Mouse (Mus musculus): ENCODE measurements around the gene Slc4a4. TPM values are rescaled to one million over a fixed set of nuclear protein-coding genes. Genes with fewer than 3 reads are reported as not detected.

The Slc4a4 gene
- polyA plus RNA-seq, 1 experiment from 2014 or later, result 0.47 TPM

GRCm38 (mm10) chr5:89135776-89136175 is 249.2 kb downstream of the Slc4a4 start:
- no peak overlapping the region for H3K27ac ChIP-seq (ENCODE audit: low read length)
- H3K9ac ChIP-seq (ENCODE audit: low read depth, low read length), result no peak overlapping the region
- no peaks in the 10 kb centered on the region for H3K27me3 ChIP-seq (ENCODE audit: control insufficient read depth, insufficient read depth, low read depth, low read length)
- no peaks in the 10 kb centered on the region for H3K4me1 ChIP-seq (ENCODE audit: control insufficient read depth, low read depth, low read length)
- ATAC-seq (ENCODE audit: low read depth), result no peak
- H3K4me3 ChIP-seq (ENCODE audit: low read depth, low read length), result no peak overlapping the region
- 75% methylated on average over 11 of the region's 11 CpGs for WGBS (ENCODE audit: insufficient replicate concordance)
- no peaks in the 10 kb centered on the region for H3K9me3 ChIP-seq (replicated peaks; ENCODE audit: control insufficient read depth, low read length)
- no peaks in the 10 kb centered on the region for H3K36me3 ChIP-seq (ENCODE audit: control insufficient read depth, insufficient read depth)
- H3K4me2 ChIP-seq (ENCODE audit: low read depth, low read length), result no peak overlapping the region

- 65% methylated on average over 2 of the region's 2 CpGs for WGBS (ENCODE audit: insufficient replicate concordance)
- H3K4me3 ChIP-seq (ENCODE audit: low read depth, low read length), result no peak overlapping the region
Observed at GRCm38 (mm10) chr5:89140070-89140469, 253.5 kb downstream of the Slc4a4 start.

GRCm38 (mm10) chr5:89141761-89142160 is 255.1 kb downstream of the Slc4a4 start:
- no peaks in the 10 kb centered on the region for H3K27me3 ChIP-seq (ENCODE audit: control insufficient read depth, insufficient read depth, low read depth, low read length)
- H3K4me3 ChIP-seq (ENCODE audit: low read depth, low read length), result no peak overlapping the region
- H3K9me3 ChIP-seq (replicated peaks; ENCODE audit: control insufficient read depth, low read length), result no peaks in the 10 kb centered on the region
- no peak overlapping the region for H3K4me2 ChIP-seq (ENCODE audit: low read depth, low read length)
- no peaks in the 10 kb centered on the region for H3K36me3 ChIP-seq (ENCODE audit: control insufficient read depth, insufficient read depth)
- no peak overlapping the region for H3K27ac ChIP-seq (ENCODE audit: low read length)
- 68% methylated on average over 2 of the region's 2 CpGs for WGBS (ENCODE audit: insufficient replicate concordance)
- H3K4me1 ChIP-seq (ENCODE audit: control insufficient read depth, low read depth, low read length), result no peaks in the 10 kb centered on the region
- no peak overlapping the region for H3K9ac ChIP-seq (ENCODE audit: low read depth, low read length)
- ATAC-seq (ENCODE audit: low read depth), result no peak

More at GRCm38 (mm10) chr5:89140070-89140469, 253.5 kb downstream of the Slc4a4 start:
- ATAC-seq (ENCODE audit: low read depth), result no peak
- Histone ChIP-seq H3K9me3 (replicated peaks; ENCODE audit: control insufficient read depth, low read length) (no peaks in the 10 kb centered on the region), H3K27me3 (ENCODE audit: control insufficient read depth, insufficient read depth, low read depth, low read length) (no peaks in the 10 kb centered on the region), H3K27ac (ENCODE audit: low read length) (no peak overlapping the region), H3K9ac (ENCODE audit: low read depth, low read length) (no peak overlapping the region), H3K4me2 (ENCODE audit: low read depth, low read length) (no peak overlapping the region), H3K36me3 (ENCODE audit: control insufficient read depth, insufficient read depth) (no peaks in the 10 kb centered on the region), H3K4me1 (ENCODE audit: control insufficient read depth, low read depth, low read length) (no peaks in the 10 kb centered on the region)

- Histone ChIP-seq H3K4me2 (ENCODE audit: low read depth, low read length) (no peak overlapping the region), H3K27me3 (ENCODE audit: control insufficient read depth, insufficient read depth, low read depth, low read length) (no peaks in the 10 kb centered on the region), H3K4me3 (ENCODE audit: low read depth, low read length) (no peak overlapping the region), H3K36me3 (ENCODE audit: control insufficient read depth, insufficient read depth) (no peaks in the 10 kb centered on the region), H3K27ac (ENCODE audit: low read length) (no peak overlapping the region), H3K9me3 (replicated peaks; ENCODE audit: control insufficient read depth, low read length) (no peaks in the 10 kb centered on the region), H3K9ac (ENCODE audit: low read depth, low read length) (no peak overlapping the region), H3K4me1 (ENCODE audit: control insufficient read depth, low read depth, low read length) (no peaks in the 10 kb centered on the region)
- WGBS (ENCODE audit: insufficient replicate concordance), result 51% methylated on average over 2 of the region's 2 CpGs
- no peak for ATAC-seq (ENCODE audit: low read depth)
Observed at GRCm38 (mm10) chr5:89146276-89146675, 259.7 kb downstream of the Slc4a4 start.

GRCm38 (mm10) chr5:89147282-89147790 is 260.7 kb downstream of the Slc4a4 start:
- Histone ChIP-seq H3K9ac (ENCODE audit: low read depth, low read length) (no peak overlapping the region), H3K36me3 (ENCODE audit: control insufficient read depth, insufficient read depth) (no peaks in the 10 kb centered on the region), H3K4me1 (ENCODE audit: control insufficient read depth, low read depth, low read length) (no peaks in the 10 kb centered on the region), H3K27me3 (ENCODE audit: control insufficient read depth, insufficient read depth, low read depth, low read length) (no peaks in the 10 kb centered on the region), H3K27ac (ENCODE audit: low read length) (no peak overlapping the region), H3K9me3 (replicated peaks; ENCODE audit: control insufficient read depth, low read length) (no peaks in the 10 kb centered on the region), H3K4me2 (ENCODE audit: low read depth, low read length) (no peak overlapping the region), H3K4me3 (ENCODE audit: low read depth, low read length) (no peak overlapping the region)
- ATAC-seq (ENCODE audit: low read depth), result no peak
- WGBS (ENCODE audit: insufficient replicate concordance), result 11% methylated on average over 13 of the region's 13 CpGs

- no peak overlapping the region for H3K4me3 ChIP-seq (ENCODE audit: low read depth, low read length)
- no peaks in the 10 kb centered on the region for H3K27me3 ChIP-seq (ENCODE audit: control insufficient read depth, insufficient read depth, low read depth, low read length)
- H3K36me3 ChIP-seq (ENCODE audit: control insufficient read depth, insufficient read depth), result no peaks in the 10 kb centered on the region
- no peak overlapping the region for H3K9ac ChIP-seq (ENCODE audit: low read depth, low read length)
- H3K9me3 ChIP-seq (replicated peaks; ENCODE audit: control insufficient read depth, low read length), result no peaks in the 10 kb centered on the region
- H3K27ac ChIP-seq (ENCODE audit: low read length), result no peak overlapping the region
- WGBS (ENCODE audit: insufficient replicate concordance), result 61% methylated on average over 2 of the region's 2 CpGs
- H3K4me1 ChIP-seq (ENCODE audit: control insufficient read depth, low read depth, low read length), result no peaks in the 10 kb centered on the region
- H3K4me2 ChIP-seq (ENCODE audit: low read depth, low read length), result no peak overlapping the region
- no peak for ATAC-seq (ENCODE audit: low read depth)
Observed at GRCm38 (mm10) chr5:89149436-89150040, 262.9 kb downstream of the Slc4a4 start.

- 62% methylated on average over 3 of the region's 3 CpGs for WGBS (ENCODE audit: insufficient replicate concordance)
Observed at GRCm38 (mm10) chr5:89151076-89151475, 264.5 kb downstream of the Slc4a4 start.

GRCm38 (mm10) chr5:89171025-89171718 is 284.6 kb downstream of the Slc4a4 start:
- WGBS (ENCODE audit: insufficient replicate concordance), result 69% methylated on average over 2 of the region's 2 CpGs
- Histone ChIP-seq H3K9ac (ENCODE audit: low read depth, low read length) (no peak overlapping the region), H3K36me3 (ENCODE audit: control insufficient read depth, insufficient read depth) (no peaks in the 10 kb centered on the region), H3K9me3 (replicated peaks; ENCODE audit: control insufficient read depth, low read length) (no peaks in the 10 kb centered on the region), H3K27me3 (ENCODE audit: control insufficient read depth, insufficient read depth, low read depth, low read length) (no peaks in the 10 kb centered on the region), H3K4me3 (ENCODE audit: low read depth, low read length) (no peak overlapping the region), H3K4me2 (ENCODE audit: low read depth, low read length) (no peak overlapping the region), H3K4me1 (ENCODE audit: control insufficient read depth, low read depth, low read length) (no peaks in the 10 kb centered on the region), H3K27ac (ENCODE audit: low read length) (no peak overlapping the region)
- ATAC-seq (ENCODE audit: low read depth), result no peak

More at GRCm38 (mm10) chr5:89151076-89151475, 264.5 kb downstream of the Slc4a4 start:
- no peaks in the 10 kb centered on the region for H3K27me3 ChIP-seq (ENCODE audit: control insufficient read depth, insufficient read depth, low read depth, low read length)
- H3K4me2 ChIP-seq (ENCODE audit: low read depth, low read length), result no peak overlapping the region
- no peak overlapping the region for H3K9ac ChIP-seq (ENCODE audit: low read depth, low read length)
- H3K36me3 ChIP-seq (ENCODE audit: control insufficient read depth, insufficient read depth), result no peaks in the 10 kb centered on the region
- no peak for ATAC-seq (ENCODE audit: low read depth)
- H3K27ac ChIP-seq (ENCODE audit: low read length), result no peak overlapping the region
- no peak overlapping the region for H3K4me3 ChIP-seq (ENCODE audit: low read depth, low read length)
- H3K9me3 ChIP-seq (replicated peaks; ENCODE audit: control insufficient read depth, low read length), result no peaks in the 10 kb centered on the region
- no peaks in the 10 kb centered on the region for H3K4me1 ChIP-seq (ENCODE audit: control insufficient read depth, low read depth, low read length)

- Histone ChIP-seq H3K27me3 (ENCODE audit: control insufficient read depth, insufficient read depth, low read depth, low read length) (no peaks in the 10 kb centered on the region), H3K9me3 (replicated peaks; ENCODE audit: control insufficient read depth, low read length) (no peaks in the 10 kb centered on the region), H3K36me3 (ENCODE audit: control insufficient read depth, insufficient read depth) (no peaks in the 10 kb centered on the region), H3K9ac (ENCODE audit: low read depth, low read length) (no peak overlapping the region), H3K4me3 (ENCODE audit: low read depth, low read length) (no peak overlapping the region), H3K4me2 (ENCODE audit: low read depth, low read length) (no peak overlapping the region), H3K4me1 (ENCODE audit: control insufficient read depth, low read depth, low read length) (no peaks in the 10 kb centered on the region), H3K27ac (ENCODE audit: low read length) (no peak overlapping the region)
- 49% methylated on average over 3 of the region's 3 CpGs for WGBS (ENCODE audit: insufficient replicate concordance)
- no peak for ATAC-seq (ENCODE audit: low read depth)
Observed at GRCm38 (mm10) chr5:89190063-89190462, 303.4 kb downstream of the Slc4a4 start.

All from liver, embryonic 16.5 days (tissue).